Mouse (Mus musculus): ENCODE results near the gene Mtor. TPM values are rescaled to one million over a fixed set of nuclear protein-coding genes. Genes with fewer than 3 reads are reported as not detected.

The Mtor gene
- polyA plus RNA-seq, 1 experiment from 2014 or later: 15.4 TPM

- WGBS: 70% methylated on average over 5 of the region's 5 CpGs
- DNase-seq (ENCODE audit: low spot score): no peak
- H3K27ac ChIP-seq (replicated peaks): no peak overlapping the region
Observed at GRCm38 (mm10) chr4:148518235-148518795, 69.9 kb downstream of the Mtor start.

GRCm38 (mm10) chr4:148523538-148523937 lies 75.1 kb downstream of the Mtor start:
- TF ChIP-seq CTCF (IDR thresholded peaks at IDR 0.05; ENCODE audit: low read depth) (no peak), EP300 (optimal IDR thresholded peaks at IDR 0.05) (no peak)
- no peak overlapping the region for H3K4me3 ChIP-seq (ENCODE audit: low read depth, low read length)
- ATAC-seq (ENCODE audit: low FRiP score, low TSS enrichment) (no peak), DNase-seq (ENCODE audit: low spot score) (no peak)
- H3K27me3 ChIP-seq (ENCODE audit: control insufficient read depth, insufficient read depth, low read length): no peaks in the 10 kb centered on the region
- H3K4me1 ChIP-seq (replicated peaks; ENCODE audit: control insufficient read depth, insufficient read depth): no peaks in the 10 kb centered on the region
- no peak overlapping the region for H3K9ac ChIP-seq (ENCODE audit: low read length)
- 74% methylated on average over 7 of the region's 7 CpGs for WGBS
- H3K36me3 ChIP-seq (ENCODE audit: control insufficient read depth, insufficient read depth, low read length): peaks cover 33% of the 10 kb centered on the region
- no peak overlapping the region for H3K4me2 ChIP-seq (replicated peaks; ENCODE audit: low read depth)
- no peaks in the 10 kb centered on the region for H3K9me3 ChIP-seq (ENCODE audit: control insufficient read depth, low read length)
- no peak overlapping the region for H3K27ac ChIP-seq (replicated peaks)

More at GRCm38 (mm10) chr4:148518235-148518795, 69.9 kb downstream of the Mtor start:
- Histone ChIP-seq H3K9me3 (ENCODE audit: control insufficient read depth, low read length) (no peaks in the 10 kb centered on the region), H3K36me3 (ENCODE audit: control insufficient read depth, insufficient read depth, low read length) (peaks cover 18% of the 10 kb centered on the region), H3K9ac (ENCODE audit: low read length) (no peak overlapping the region), H3K4me3 (ENCODE audit: low read depth, low read length) (no peak overlapping the region), H3K27me3 (ENCODE audit: control insufficient read depth, insufficient read depth, low read length) (no peaks in the 10 kb centered on the region), H3K4me1 (replicated peaks; ENCODE audit: control insufficient read depth, insufficient read depth) (no peaks in the 10 kb centered on the region), H3K4me2 (replicated peaks; ENCODE audit: low read depth) (no peak overlapping the region)
- no peak for ATAC-seq (ENCODE audit: low FRiP score, low TSS enrichment)
- TF ChIP-seq EP300 (optimal IDR thresholded peaks at IDR 0.05) (no peak), CTCF (IDR thresholded peaks at IDR 0.05; ENCODE audit: low read depth) (no peak)

- no peaks in the 10 kb centered on the region for H3K4me1 ChIP-seq (replicated peaks; ENCODE audit: control insufficient read depth, insufficient read depth)
- DNase-seq (ENCODE audit: low spot score): no peak
- ATAC-seq (ENCODE audit: low FRiP score, low TSS enrichment): no peak
- no peak for TF ChIP-seq EP300 (optimal IDR thresholded peaks at IDR 0.05)
- no peak for TF ChIP-seq CTCF (IDR thresholded peaks at IDR 0.05; ENCODE audit: low read depth)
- 88% methylated on average over 10 of the region's 10 CpGs for WGBS
- H3K4me2 ChIP-seq (replicated peaks; ENCODE audit: low read depth): no peak overlapping the region
- H3K9ac ChIP-seq (ENCODE audit: low read length): no peak overlapping the region
- peaks cover 42% of the 10 kb centered on the region for H3K36me3 ChIP-seq (ENCODE audit: control insufficient read depth, insufficient read depth, low read length)
- H3K9me3 ChIP-seq (ENCODE audit: control insufficient read depth, low read length): no peaks in the 10 kb centered on the region
- H3K4me3 ChIP-seq (ENCODE audit: low read depth, low read length): no peak overlapping the region
- no peaks in the 10 kb centered on the region for H3K27me3 ChIP-seq (ENCODE audit: control insufficient read depth, insufficient read depth, low read length)
- no peak overlapping the region for H3K27ac ChIP-seq (replicated peaks)
Observed at GRCm38 (mm10) chr4:148527158-148527910, 78.9 kb downstream of the Mtor start.

GRCm38 (mm10) chr4:148530351-148530750 lies 81.9 kb downstream of the Mtor start:
- no peaks in the 10 kb centered on the region for H3K27me3 ChIP-seq (ENCODE audit: control insufficient read depth, insufficient read depth, low read length)
- TF ChIP-seq EP300 (optimal IDR thresholded peaks at IDR 0.05) (no peak), CTCF (IDR thresholded peaks at IDR 0.05; ENCODE audit: low read depth) (no peak)
- WGBS: 93% methylated on average over 5 of the region's 5 CpGs
- no peaks in the 10 kb centered on the region for H3K9me3 ChIP-seq (ENCODE audit: control insufficient read depth, low read length)
- H3K4me3 ChIP-seq (ENCODE audit: low read depth, low read length): no peak overlapping the region
- ATAC-seq (ENCODE audit: low FRiP score, low TSS enrichment) (no peak), DNase-seq (ENCODE audit: low spot score) (no peak)
- peaks cover 51% of the 10 kb centered on the region for H3K36me3 ChIP-seq (ENCODE audit: control insufficient read depth, insufficient read depth, low read length)
- no peaks in the 10 kb centered on the region for H3K4me1 ChIP-seq (replicated peaks; ENCODE audit: control insufficient read depth, insufficient read depth)
- H3K27ac ChIP-seq (replicated peaks): no peak overlapping the region
- no peak overlapping the region for H3K4me2 ChIP-seq (replicated peaks; ENCODE audit: low read depth)
- no peak overlapping the region for H3K9ac ChIP-seq (ENCODE audit: low read length)

- Histone ChIP-seq H3K4me2 (replicated peaks; ENCODE audit: low read depth) (no peak overlapping the region), H3K9me3 (ENCODE audit: control insufficient read depth, low read length) (no peaks in the 10 kb centered on the region), H3K36me3 (ENCODE audit: control insufficient read depth, insufficient read depth, low read length) (peaks cover 48% of the 10 kb centered on the region), H3K4me1 (replicated peaks; ENCODE audit: control insufficient read depth, insufficient read depth) (no peaks in the 10 kb centered on the region), H3K4me3 (ENCODE audit: low read depth, low read length) (no peak overlapping the region), H3K27ac (replicated peaks) (no peak overlapping the region), H3K27me3 (ENCODE audit: control insufficient read depth, insufficient read depth, low read length) (no peaks in the 10 kb centered on the region), H3K9ac (ENCODE audit: low read length) (no peak overlapping the region)
- DNase-seq (ENCODE audit: low spot score) (no peak), ATAC-seq (ENCODE audit: low FRiP score, low TSS enrichment) (no peak)
- TF ChIP-seq EP300 (optimal IDR thresholded peaks at IDR 0.05): no peak
- no peak for TF ChIP-seq CTCF (IDR thresholded peaks at IDR 0.05; ENCODE audit: low read depth)
- WGBS: 89% methylated on average over 6 of the region's 6 CpGs
Observed at GRCm38 (mm10) chr4:148530778-148531177, 82.4 kb downstream of the Mtor start.

- Histone ChIP-seq H3K9ac (ENCODE audit: low read length) (no peak overlapping the region), H3K4me2 (replicated peaks; ENCODE audit: low read depth) (no peak overlapping the region), H3K36me3 (ENCODE audit: control insufficient read depth, insufficient read depth, low read length) (peaks cover 45% of the 10 kb centered on the region), H3K9me3 (ENCODE audit: control insufficient read depth, low read length) (no peaks in the 10 kb centered on the region), H3K4me1 (replicated peaks; ENCODE audit: control insufficient read depth, insufficient read depth) (no peaks in the 10 kb centered on the region), H3K27ac (replicated peaks) (no peak overlapping the region), H3K27me3 (ENCODE audit: control insufficient read depth, insufficient read depth, low read length) (no peaks in the 10 kb centered on the region), H3K4me3 (ENCODE audit: low read depth, low read length) (no peak overlapping the region)
- ATAC-seq (ENCODE audit: low FRiP score, low TSS enrichment) (no peak), DNase-seq (ENCODE audit: low spot score) (no peak)
- TF ChIP-seq EP300 (optimal IDR thresholded peaks at IDR 0.05) (no peak), CTCF (IDR thresholded peaks at IDR 0.05; ENCODE audit: low read depth) (no peak)
- WGBS: 74% methylated on average over 4 of the region's 4 CpGs
Observed at GRCm38 (mm10) chr4:148531341-148531740, 82.9 kb downstream of the Mtor start.
